Mouse (Mus musculus): ENCODE measurements around the gene Spryd4.
A peak's percentile ranks its signal among the peaks of the same experiment; 100 is the strongest.
"Not testable (repeated sequence)": the region's sequence is repeated elsewhere in the genome, so short reads cannot be mapped to it uniquely, and the experiment has no call there.

Spryd4 gene

GRCm38 (mm10) chr10:128211390-128212108, at the start of gene Spryd4:
Gene Spryd4, minus strand, starts transcription at chr10:128211807.
- peak; percentile 87 for DNase-seq (ENCODE audit: low spot score)

GRCm38 (mm10) chr10:128260376-128260775, 48.8 kb upstream of the Spryd4 start:
- not testable (repeated sequence) for DNase-seq (ENCODE audit: low spot score)

GRCm38 (mm10) chr10:128259946-128260345, 48.3 kb upstream of the Spryd4 start:
- no peak for DNase-seq (ENCODE audit: low spot score)

GRCm38 (mm10) chr10:128258953-128259352, 47.3 kb upstream of the Spryd4 start:
- DNase-seq (ENCODE audit: low spot score), result no peak

GRCm38 (mm10) chr10:128256328-128256727, 44.7 kb upstream of the Spryd4 start:
- DNase-seq (ENCODE audit: low spot score), result no peak

GRCm38 (mm10) chr10:128255925-128256324, 44.3 kb upstream of the Spryd4 start:
- no peak for DNase-seq (ENCODE audit: low spot score)

- DNase-seq (ENCODE audit: low spot score), result no peak
These were observed 42.2 kb upstream of the Spryd4 start, which contains the start of gene Apon for GRCm38 (mm10) chr10:128253677-128254255. Gene Apon, plus strand, starts transcription at chr10:128254096.

- no peak for DNase-seq (ENCODE audit: low spot score)
These were observed 39.0 kb upstream of the Spryd4 start for GRCm38 (mm10) chr10:128250565-128250964.

- DNase-seq (ENCODE audit: low spot score), result no peak
These were observed 35.6 kb upstream of the Spryd4 start for GRCm38 (mm10) chr10:128247020-128247732.

GRCm38 (mm10) chr10:128244121-128244520, 32.5 kb upstream of the Spryd4 start:
- DNase-seq (ENCODE audit: low spot score), result no peak

GRCm38 (mm10) chr10:128243252-128243651, 31.6 kb upstream of the Spryd4 start:
- DNase-seq (ENCODE audit: low spot score), result no peak

- no peak for DNase-seq (ENCODE audit: low spot score)
These were observed 28.5 kb upstream of the Spryd4 start for GRCm38 (mm10) chr10:128240131-128240530.

- no peak for DNase-seq (ENCODE audit: low spot score)
These were observed 27.5 kb upstream of the Spryd4 start for GRCm38 (mm10) chr10:128239140-128239539.

GRCm38 (mm10) chr10:128237807-128238480, 26.3 kb upstream of the Spryd4 start:
- no peak for DNase-seq (ENCODE audit: low spot score)

- DNase-seq (ENCODE audit: low spot score), result no peak
These were observed 24.7 kb upstream of the Spryd4 start for GRCm38 (mm10) chr10:128236321-128236720.

GRCm38 (mm10) chr10:128232420-128232985, 20.9 kb upstream of the Spryd4 start:
- peak; percentile 37 for DNase-seq (ENCODE audit: low spot score)

GRCm38 (mm10) chr10:128231697-128232419, 20.3 kb upstream of the Spryd4 start, which contains the start of gene Timeless:
Gene Timeless, plus strand, starts transcription at chr10:128232065.
- DNase-seq (ENCODE audit: low spot score), result peak; percentile 89

GRCm38 (mm10) chr10:128231146-128231545, 19.5 kb upstream of the Spryd4 start:
- no peak for DNase-seq (ENCODE audit: low spot score)

GRCm38 (mm10) chr10:128230582-128230981, 19.0 kb upstream of the Spryd4 start:
- no peak for DNase-seq (ENCODE audit: low spot score)

- DNase-seq (ENCODE audit: low spot score), result no peak
These were observed 16.4 kb upstream of the Spryd4 start for GRCm38 (mm10) chr10:128228009-128228408.

- DNase-seq (ENCODE audit: low spot score), result no peak
These were observed 16.0 kb upstream of the Spryd4 start for GRCm38 (mm10) chr10:128227592-128227991.

Measured in urinary bladder, postnatal 25 days (tissue).